Mouse (Mus musculus) liver, embryonic 16.5 days (tissue): ENCODE measurements around the gene Nit1. TPM values are rescaled to one million over a fixed set of nuclear protein-coding genes. Genes with fewer than 3 reads are reported as not detected.

ENCODE experiments used
- ATAC-seq: fragments of 200-750 bp; cut with Nextera tagmentation; 2 replicates; pipeline ENCODE4 v1.8.0; 2017; ENCODE audit warnings: low read depth, mild to moderate bottlenecking, moderate number of reproducible peaks, moderate library complexity
- H3K27ac ChIP-seq: fragments of 300-500 bp; sonication (generic); 2 replicates; pipeline ENCODE4 v1.5.1; 2014; ENCODE audit warnings: mild to moderate bottlenecking, low read length
- H3K27me3 ChIP-seq: fragments of 300-500 bp; sonication (generic); 2 replicates; pipeline ENCODE4 v1.6.1; 2014; ENCODE audit warnings: low read depth, low read length, mixed read lengths; ENCODE audit not compliant: control insufficient read depth, insufficient read depth
- H3K36me3 ChIP-seq: fragments of 300-500 bp; sonication (generic); 2 replicates; pipeline ENCODE4 v1.6.1; 2014; ENCODE audit warnings: mild to moderate bottlenecking; ENCODE audit not compliant: control insufficient read depth, insufficient read depth
- H3K4me1 ChIP-seq: fragments of 300-500 bp; sonication (generic); 2 replicates; pipeline ENCODE4 v1.6.1; 2014; ENCODE audit warnings: low read depth, low read length, mixed read lengths; ENCODE audit not compliant: control insufficient read depth
- H3K4me2 ChIP-seq: fragments of 300-500 bp; sonication (generic); 2 replicates; pipeline ENCODE4 v1.6.1; 2014; ENCODE audit warnings: low read depth, low read length, mixed read lengths
- H3K4me3 ChIP-seq: fragments of 300-500 bp; sonication (generic); 2 replicates; pipeline ENCODE4 v1.5.1; 2014; ENCODE audit warnings: low read depth, mild to moderate bottlenecking, low read length
- H3K9ac ChIP-seq: fragments of 300-500 bp; sonication (generic); 2 replicates; pipeline ENCODE4 v1.6.1; 2014; ENCODE audit warnings: low read depth, low read length
- H3K9me3 ChIP-seq: fragments of 300-500 bp; sonication (generic); replicated peaks from 2 replicates; pipeline ENCODE4 v1.6.1; 2016; ENCODE audit warnings: low read length; ENCODE audit not compliant: control insufficient read depth
- WGBS: fragments of 180-500 bp; shearing (Covaris S2); extraction: QIAGEN DNeasy Blood & Tissue Kit; methylation state at CpG from one replicate; pipeline ENCODE4 v1.1.7; 2014; ENCODE audit not compliant: insufficient replicate concordance; 5-methylcytosine and 5-hydroxymethylcytosine counted together
- polyA plus RNA-seq: library from polyadenylated mRNA; unstranded; fragments of >200 nt; fragmentation: Nextera tagmentation; extraction: Ambion mirVana; gene quantifications from 2 replicates; pipeline ENCODE4 v1.2.1, GENCODE M21; 2015

Gene Nit1
- polyA plus RNA-seq, 1 experiment from 2014 or later, result 39.0 TPM

- peaks cover 13% of the 10 kb centered on the region for H3K27me3 ChIP-seq
- no peaks in the 10 kb centered on the region for H3K36me3 ChIP-seq
- no peaks in the 10 kb centered on the region for H3K9me3 ChIP-seq
- no peak for ATAC-seq
- no peak overlapping the region for H3K27ac ChIP-seq
- no peaks in the 10 kb centered on the region; the same call in 1 of the 2 replicates for H3K4me1 ChIP-seq
- no peak overlapping the region for H3K9ac ChIP-seq
- WGBS, result 59% methylated on average over 6 of the region's 6 CpGs
- H3K4me2 ChIP-seq, result no peak overlapping the region
- no peak overlapping the region for H3K4me3 ChIP-seq
These were observed 32.9 kb upstream of the Nit1 start for GRCm38 (mm10) chr1:171378298-171378697.

- peaks cover 12% of the 10 kb centered on the region for H3K27me3 ChIP-seq
- H3K36me3 ChIP-seq, result no peaks in the 10 kb centered on the region
- H3K4me3 ChIP-seq, result no peak overlapping the region
- no peaks in the 10 kb centered on the region; the same call in 1 of the 2 replicates for H3K4me1 ChIP-seq
- H3K27ac ChIP-seq, result no peak overlapping the region
- no peak overlapping the region for H3K9ac ChIP-seq
- WGBS, result 37% methylated on average over 9 of the region's 9 CpGs
- H3K9me3 ChIP-seq, result no peaks in the 10 kb centered on the region
- no peak overlapping the region for H3K4me2 ChIP-seq
- no peak for ATAC-seq
These were observed 30.2 kb upstream of the Nit1 start for GRCm38 (mm10) chr1:171375646-171376097.

GRCm38 (mm10) chr1:171373946-171374345 is 28.5 kb upstream of the Nit1 start:
- no peaks in the 10 kb centered on the region; the same call in 1 of the 2 replicates for H3K4me1 ChIP-seq
- H3K4me3 ChIP-seq, result no peak overlapping the region
- H3K36me3 ChIP-seq, result no peaks in the 10 kb centered on the region
- no peak overlapping the region for H3K9ac ChIP-seq
- H3K27me3 ChIP-seq, result peaks cover 2% of the 10 kb centered on the region
- WGBS, result 5% methylated on average over 4 of the region's 4 CpGs
- no peak for ATAC-seq
- no peaks in the 10 kb centered on the region for H3K9me3 ChIP-seq
- H3K27ac ChIP-seq, result no peak overlapping the region
- no peak overlapping the region for H3K4me2 ChIP-seq

GRCm38 (mm10) chr1:171372880-171373279 is 27.4 kb upstream of the Nit1 start:
- H3K27ac ChIP-seq, result no peak overlapping the region
- H3K4me1 ChIP-seq, result no peaks in the 10 kb centered on the region; the same call in 1 of the 2 replicates
- no peaks in the 10 kb centered on the region for H3K9me3 ChIP-seq
- H3K9ac ChIP-seq, result no peak overlapping the region
- WGBS, result 64% methylated on average over 3 of the region's 3 CpGs
- no peak overlapping the region for H3K4me3 ChIP-seq
- no peak overlapping the region for H3K4me2 ChIP-seq
- no peak for ATAC-seq
- peaks cover 2% of the 10 kb centered on the region for H3K27me3 ChIP-seq
- H3K36me3 ChIP-seq, result no peaks in the 10 kb centered on the region

- Histone ChIP-seq H3K4me2 (no peak within 1 kb of the TSS), H3K27ac (no peak within 1 kb of the TSS), H3K9me3 (no peaks in the 10 kb centered on the region), H3K36me3 (no peaks in the 10 kb centered on the region), H3K9ac (no peak within 1 kb of the TSS), H3K4me3 (no peak within 1 kb of the TSS), H3K4me1 (no peaks in the 10 kb centered on the region), H3K27me3 (peaks cover 2% of the 10 kb centered on the region)
- ATAC-seq, result no peak
- 36% methylated on average over 20 of the region's 20 CpGs for WGBS
These were observed 24.6 kb upstream of the Nit1 start, which contains the start of gene Nectin4 for GRCm38 (mm10) chr1:171369845-171370556. Gene Nectin4 (plus strand): TSS chr1:171370099.

- H3K9me3 ChIP-seq, result no peaks in the 10 kb centered on the region
- H3K36me3 ChIP-seq, result no peaks in the 10 kb centered on the region
- no peak overlapping the region for H3K4me3 ChIP-seq
- H3K4me2 ChIP-seq, result no peak overlapping the region
- WGBS, result 50% methylated on average over 7 of the region's 7 CpGs
- peaks cover 8% of the 10 kb centered on the region for H3K4me1 ChIP-seq
- H3K27ac ChIP-seq, result no peak overlapping the region
- no peaks in the 10 kb centered on the region; the same call in 1 of the 2 replicates for H3K27me3 ChIP-seq
- no peak for ATAC-seq
- no peak overlapping the region for H3K9ac ChIP-seq
These were observed 20.5 kb upstream of the Nit1 start for GRCm38 (mm10) chr1:171365934-171366333.

- peak overlapping the region; percentile 62 for H3K4me3 ChIP-seq
- ATAC-seq, result peak; percentile 72
- H3K9ac ChIP-seq, result peak overlapping the region; percentile 58
- H3K9me3 ChIP-seq, result no peaks in the 10 kb centered on the region
- 40% methylated on average over 16 of the region's 16 CpGs for WGBS
- peak overlapping the region; percentile 84 for H3K4me2 ChIP-seq
- no peaks in the 10 kb centered on the region for H3K27me3 ChIP-seq
- peaks cover 22% of the 10 kb centered on the region for H3K4me1 ChIP-seq
- peaks cover 10% of the 10 kb centered on the region; the same call in 1 of the 2 replicates for H3K36me3 ChIP-seq
- H3K27ac ChIP-seq, result peak overlapping the region; percentile 31
These were observed 16.0 kb upstream of the Nit1 start for GRCm38 (mm10) chr1:171361106-171362103.

GRCm38 (mm10) chr1:171360656-171361055 is 15.2 kb upstream of the Nit1 start, which contains the start of gene Klhdc9:
Gene Klhdc9 (minus strand): TSS chr1:171360798.
- H3K9ac ChIP-seq, result peak within 1 kb of the TSS; percentile 58
- 2% methylated on average over 21 of the region's 21 CpGs for WGBS

More at GRCm38 (mm10) chr1:171360656-171361055, 15.2 kb upstream of the Nit1 start, which contains the start of gene Klhdc9:
- no peaks in the 10 kb centered on the region for H3K9me3 ChIP-seq
- H3K4me3 ChIP-seq, result peak within 1 kb of the TSS; percentile 62
- no peaks in the 10 kb centered on the region for H3K27me3 ChIP-seq
- H3K4me1 ChIP-seq, result peaks cover 22% of the 10 kb centered on the region
- peak within 1 kb of the TSS; percentile 84 for H3K4me2 ChIP-seq
- peak within 1 kb of the TSS; percentile 31 for H3K27ac ChIP-seq
- peak; percentile 87 for ATAC-seq
- peaks cover 10% of the 10 kb centered on the region; the same call in 1 of the 2 replicates for H3K36me3 ChIP-seq
